Mouse (Mus musculus): ENCODE data around the gene Spns1. TPM values are rescaled to one million over a fixed set of nuclear protein-coding genes. Genes with fewer than 3 reads are reported as not detected.
"Not testable (repeated sequence)": the region's sequence is repeated elsewhere in the genome, so short reads cannot be mapped to it uniquely, and the experiment has no call there.

Gene Spns1
- polyA plus RNA-seq, 1 experiment from 2014 or later, result 57.9 TPM

GRCm38 (mm10) chr7:126329907-126330645, 47.2 kb downstream of the Spns1 start:
- Histone ChIP-seq H3K9ac (no peak overlapping the region), H3K4me1 (no peaks in the 10 kb centered on the region), H3K4me2 (no peak overlapping the region), H3K4me3 (no peak overlapping the region), H3K9me3 (no peaks in the 10 kb centered on the region; the same call in 1 of the 2 replicates), H3K27ac (no peak overlapping the region), H3K36me3 (no peaks in the 10 kb centered on the region), H3K27me3 (0 out of 2 replicates have a peak, but pooled peaks cover 5% of the 10 kb centered on the region)
- 86% methylated on average over 9 of the region's 9 CpGs for WGBS
- no peak for ATAC-seq (ENCODE audit: insufficient number of reproducible peaks, low FRiP score, low TSS enrichment, low read depth)

DNA sequence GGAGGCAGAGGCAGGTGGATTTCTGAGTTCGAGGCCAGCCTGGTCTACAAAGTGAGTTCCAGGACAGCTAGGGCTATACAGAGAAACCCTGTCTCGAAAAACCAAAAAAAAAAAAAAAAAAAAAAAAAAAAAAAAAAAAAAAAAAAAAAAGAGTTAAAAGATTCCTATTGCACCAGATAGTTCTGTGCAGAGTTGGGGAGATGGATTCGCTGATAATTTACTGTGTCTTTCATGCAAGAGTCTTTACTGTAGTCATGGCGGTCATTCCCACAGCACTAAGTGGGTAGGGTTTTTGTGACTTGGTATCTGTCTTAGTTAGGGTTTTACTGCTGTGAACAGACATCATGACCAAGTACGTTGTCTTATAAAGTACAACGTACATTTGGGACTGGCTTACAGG, 48.4 kb downstream of the Spns1 start:
- not testable (repeated sequence) for H3K4me1 ChIP-seq; H3K9ac ChIP-seq; H3K36me3 ChIP-seq; H3K27me3 ChIP-seq; H3K9me3 ChIP-seq; ATAC-seq (ENCODE audit: insufficient number of reproducible peaks, low FRiP score, low TSS enrichment, low read depth); H3K4me3 ChIP-seq; H3K27ac ChIP-seq; H3K4me2 ChIP-seq
- 90% methylated on average over 5 of the region's 6 CpGs for WGBS

GRCm38 (mm10) chr7:126325576-126326273, 51.5 kb downstream of the Spns1 start:
- not testable (repeated sequence) for H3K27ac ChIP-seq; H3K4me1 ChIP-seq; H3K9me3 ChIP-seq; H3K27me3 ChIP-seq; H3K4me3 ChIP-seq; H3K4me2 ChIP-seq; ATAC-seq (ENCODE audit: insufficient number of reproducible peaks, low FRiP score, low TSS enrichment, low read depth); H3K36me3 ChIP-seq; H3K9ac ChIP-seq
- WGBS, result 21% methylated on average over 9 of the region's 9 CpGs

- H3K36me3 ChIP-seq, result no peaks in the 10 kb centered on the region
- no peaks in the 10 kb centered on the region for H3K4me1 ChIP-seq
- no peak overlapping the region for H3K27ac ChIP-seq
- 27% methylated on average over 3 of the region's 3 CpGs for WGBS
- H3K4me3 ChIP-seq, result no peak overlapping the region
- no peak overlapping the region for H3K9ac ChIP-seq
- ATAC-seq (ENCODE audit: insufficient number of reproducible peaks, low FRiP score, low TSS enrichment, low read depth), result no peak
- H3K27me3 ChIP-seq, result 0 out of 2 replicates have a peak, but pooled peaks cover 8% of the 10 kb centered on the region
- no peak overlapping the region for H3K4me2 ChIP-seq
- no peaks in the 10 kb centered on the region for H3K9me3 ChIP-seq
These were observed 52.5 kb downstream of the Spns1 start for GRCm38 (mm10) chr7:126324791-126325190.

DNA sequence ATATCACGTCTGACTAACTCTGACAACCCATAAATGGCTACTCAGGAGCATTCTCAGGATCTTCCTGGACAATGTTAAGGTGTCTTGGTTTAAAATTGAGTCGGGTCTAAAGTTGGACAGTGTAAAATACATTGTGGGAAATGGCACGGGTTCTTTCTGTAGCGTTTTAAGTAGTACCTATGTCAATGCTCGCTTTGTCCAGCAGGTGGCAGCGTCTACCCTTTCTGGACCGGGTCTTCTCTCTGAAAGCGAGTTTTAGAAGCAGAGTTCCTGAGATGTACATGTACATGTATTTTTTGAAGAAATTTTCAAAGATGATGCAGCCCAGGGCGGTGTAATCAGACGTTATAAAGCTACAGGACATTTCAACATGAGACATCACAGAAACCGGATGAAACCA, 53.5 kb downstream of the Spns1 start:
- Histone ChIP-seq H3K4me3 (no peak overlapping the region), H3K4me1 (no peaks in the 10 kb centered on the region), H3K9me3 (no peaks in the 10 kb centered on the region), H3K4me2 (no peak overlapping the region), H3K27ac (no peak overlapping the region), H3K36me3 (no peaks in the 10 kb centered on the region), H3K9ac (no peak overlapping the region), H3K27me3 (0 out of 2 replicates have a peak, but pooled peaks cover 8% of the 10 kb centered on the region)
- ATAC-seq (ENCODE audit: insufficient number of reproducible peaks, low FRiP score, low TSS enrichment, low read depth), result no peak
- 7% methylated on average over 11 of the region's 11 CpGs for WGBS

Small RNA genes lying within 50 kb of the gene (microRNA-seq; reads per million reads assigned to microRNA genes)
- gene Mir7058, result not detected

Other genes starting within 250 kb of the Spns1 start
- 34.3 and 43.7 TPM in 2 replicates for gene Xpo6, start 176.9 kb downstream of the Spns1 start, polyA plus RNA-seq (2015; fragmentation: Nextera tagmentation; extraction: Ambion mirVana)
- gene Sbk1, start 104.8 kb downstream of the Spns1 start, polyA plus RNA-seq (2015; fragmentation: Nextera tagmentation; extraction: Ambion mirVana), result 23.0 and 29.0 TPM in 2 replicates
- 1.8 and 3.4 TPM in 2 replicates for gene Lat, start 7.9 kb downstream of the Spns1 start, polyA plus RNA-seq (2015; fragmentation: Nextera tagmentation; extraction: Ambion mirVana)
- 2.0 and 2.2 TPM in 2 replicates for gene Nfatc2ip, start 19.3 kb upstream of the Spns1 start, polyA plus RNA-seq (2015; fragmentation: Nextera tagmentation; extraction: Ambion mirVana)
- 0.13 and 0.48 TPM in 2 replicates for gene Cd19, start 37.4 kb upstream of the Spns1 start, polyA plus RNA-seq (2015; fragmentation: Nextera tagmentation; extraction: Ambion mirVana)
- gene Rabep2, start 51.3 kb upstream of the Spns1 start, polyA plus RNA-seq (2015; fragmentation: Nextera tagmentation; extraction: Ambion mirVana), result 39.3 and 39.4 TPM in 2 replicates
- 82.8 and 290 TPM in 2 replicates for gene Atp2a1, start 85.7 kb upstream of the Spns1 start, polyA plus RNA-seq (2015; fragmentation: Nextera tagmentation; extraction: Ambion mirVana)
- 51.9 and 53.7 TPM in 2 replicates for gene Sh2b1, start 98.0 kb upstream of the Spns1 start, polyA plus RNA-seq (2015; fragmentation: Nextera tagmentation; extraction: Ambion mirVana)
- gene Tufm, start 109.9 kb upstream of the Spns1 start, polyA plus RNA-seq (2015; fragmentation: Nextera tagmentation; extraction: Ambion mirVana), result 120 and 130 TPM in 2 replicates
- 41.9 and 47.0 TPM in 2 replicates for gene Atxn2l, start 126.0 kb upstream of the Spns1 start, polyA plus RNA-seq (2015; fragmentation: Nextera tagmentation; extraction: Ambion mirVana)
- 173 and 191 TPM in 2 replicates for gene Eif3c, start 189.0 kb upstream of the Spns1 start, polyA plus RNA-seq (2015; fragmentation: Nextera tagmentation; extraction: Ambion mirVana)
- 0.79 and 1.9 TPM in 2 replicates for gene Apobr, start 207.5 kb upstream of the Spns1 start, polyA plus RNA-seq (2015; fragmentation: Nextera tagmentation; extraction: Ambion mirVana)
- gene Cln3, start 208.4 kb upstream of the Spns1 start, polyA plus RNA-seq (2015; fragmentation: Nextera tagmentation; extraction: Ambion mirVana), result 32.7 and 37.7 TPM in 2 replicates
- gene Il27, start 217.5 kb upstream of the Spns1 start, polyA plus RNA-seq (2015; fragmentation: Nextera tagmentation; extraction: Ambion mirVana), result not detected in 2 replicates